Mouse (Mus musculus) urinary bladder, postnatal 4 days (tissue): ENCODE results near the gene Inpp4b.

ENCODE experiments used
- DNase-seq, 2 experiments: peaks; one replicate each; pipeline ENCODE4 v3.0.0; 2021 to 2022; ENCODE audit warnings: low spot score in 2 of 2

Gene Inpp4b

DNA sequence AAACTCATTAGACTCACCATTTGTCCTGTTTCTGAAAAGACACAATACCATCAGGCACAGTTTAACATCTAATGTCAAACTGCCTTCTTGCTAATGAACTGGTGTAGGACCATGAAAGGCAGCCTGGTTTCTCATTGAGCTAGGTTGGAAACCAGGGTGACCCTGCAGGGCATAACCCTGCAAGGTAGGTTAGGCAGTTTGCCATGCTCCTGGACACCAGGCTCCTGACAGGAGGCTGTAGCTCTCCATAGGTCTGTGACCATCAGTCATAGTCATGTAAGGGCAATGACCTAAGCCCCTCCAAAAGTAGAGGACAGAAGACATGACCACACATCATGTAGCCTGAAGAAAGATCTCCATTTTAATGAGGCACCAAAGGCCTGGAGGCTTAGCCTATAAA lies 491.5 kb downstream of the Inpp4b start:
- DNase-seq, result no peak

DNA sequence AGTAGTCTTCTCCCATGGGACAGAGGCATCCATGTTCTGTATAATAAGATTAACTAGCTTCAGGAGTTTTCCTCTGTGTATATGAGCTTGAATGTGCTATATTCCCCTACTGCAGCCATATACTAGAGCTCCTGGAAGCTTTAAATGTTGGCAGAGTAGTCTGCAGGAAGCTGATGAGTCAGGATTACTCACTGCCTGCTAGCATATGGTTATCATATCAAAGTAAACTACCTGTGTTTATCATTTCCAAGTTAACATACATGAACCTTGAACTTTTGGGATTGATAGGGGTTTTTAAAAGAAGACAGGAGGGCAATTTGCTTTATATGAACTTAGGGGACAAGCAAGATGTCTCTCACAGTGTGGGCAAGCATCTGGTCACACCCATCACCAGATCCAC lies 498.2 kb downstream of the Inpp4b start:
- DNase-seq, result no peak

DNA sequence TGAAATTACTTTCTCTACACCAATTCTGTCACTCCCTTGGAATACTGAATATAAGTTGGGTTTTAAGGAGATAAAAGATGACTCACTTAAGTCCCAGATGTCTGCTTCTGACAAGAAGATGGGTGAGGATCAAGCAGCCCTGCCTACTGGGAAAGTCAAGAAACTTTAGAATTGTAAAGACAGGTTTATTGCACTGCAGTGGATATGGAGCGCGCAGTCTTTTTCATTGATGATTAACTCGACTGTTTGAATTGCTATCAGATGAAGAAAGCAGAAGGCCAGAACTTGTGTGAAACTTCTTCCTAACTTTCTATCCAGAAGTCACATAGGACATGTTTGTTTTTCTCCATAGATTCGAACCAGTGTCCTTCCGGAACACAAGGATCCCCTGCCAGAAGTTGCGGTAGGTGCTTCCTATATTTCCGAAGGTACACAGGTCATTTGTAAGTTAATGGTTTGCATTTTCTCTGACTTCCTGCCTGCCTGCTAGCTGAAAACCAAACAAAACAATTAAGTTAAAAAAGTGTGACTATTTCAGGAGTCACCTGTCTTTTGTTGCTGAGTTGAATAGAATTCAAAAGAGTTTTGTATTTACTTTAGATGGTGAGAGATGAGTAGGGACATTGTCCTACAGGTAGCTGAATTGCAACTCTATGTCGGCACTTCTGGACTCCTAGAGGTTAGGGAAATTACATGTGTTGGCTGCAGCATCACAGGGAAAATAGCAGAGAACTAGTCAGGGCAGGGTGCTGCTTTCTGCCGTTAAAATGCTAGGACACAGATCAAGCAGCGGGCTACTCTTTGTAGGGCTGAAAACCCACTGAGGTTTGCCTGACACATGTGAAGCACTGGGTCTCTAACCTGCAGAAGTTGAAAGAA lies 502.0 kb downstream of the Inpp4b start:
- no peak for DNase-seq

DNA sequence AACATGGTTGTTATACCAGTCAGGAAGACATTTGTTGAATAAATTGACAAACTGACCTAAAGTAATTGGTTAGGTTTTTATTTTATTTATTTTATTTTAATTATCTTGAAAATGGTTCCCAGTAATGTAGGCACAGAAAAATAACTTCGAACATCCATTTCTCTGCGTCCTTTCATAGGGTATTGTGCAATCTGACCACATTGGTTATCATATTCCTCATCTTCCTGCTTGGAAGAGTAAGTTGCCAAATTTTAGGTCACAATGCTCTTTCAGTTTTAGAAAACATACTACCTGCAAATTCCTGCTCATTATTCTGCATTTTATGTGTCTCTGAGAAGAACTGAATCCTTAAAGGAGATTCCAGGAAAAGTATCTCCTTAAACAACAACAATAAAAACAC lies 505.6 kb downstream of the Inpp4b start:
- no peak for DNase-seq

DNA sequence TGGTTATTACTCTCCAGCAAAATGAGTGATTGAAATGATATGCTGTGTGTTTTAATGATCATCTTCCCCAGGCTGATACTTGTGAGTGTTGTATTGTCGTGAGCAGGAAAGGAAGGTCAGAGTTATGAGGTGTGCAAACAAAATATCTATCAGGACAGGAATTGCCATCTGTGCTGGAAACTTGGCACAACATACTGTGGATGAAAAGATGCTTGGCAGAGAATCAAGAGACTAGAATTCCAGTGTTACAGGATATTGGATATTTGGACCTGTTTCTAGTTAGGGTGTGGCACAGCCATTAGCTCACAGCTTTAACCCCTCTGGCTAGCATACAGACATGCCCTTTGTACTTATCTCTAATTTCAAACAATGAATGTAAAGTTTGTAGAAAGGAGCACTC lies 507.6 kb downstream of the Inpp4b start:
- no peak for DNase-seq

DNA sequence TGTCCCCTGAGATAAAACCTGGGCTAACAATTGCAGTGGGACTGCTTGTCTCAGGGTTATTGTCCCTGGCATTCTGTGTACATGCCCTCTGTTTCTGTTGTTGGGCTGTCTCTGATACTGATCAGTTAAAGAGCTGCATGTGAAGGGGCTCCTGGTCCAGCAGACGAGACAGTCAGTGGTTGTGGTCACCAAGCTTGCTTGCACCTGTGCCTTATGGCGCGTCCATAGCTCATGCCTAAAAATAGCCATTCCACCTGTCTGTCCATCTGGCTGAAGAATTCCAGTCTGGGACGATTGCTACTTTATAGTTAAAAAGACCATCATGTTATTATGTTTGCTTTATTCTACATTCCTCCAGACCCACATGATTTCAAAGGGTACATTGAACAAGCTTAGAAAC lies 510.8 kb downstream of the Inpp4b start:
- no peak for DNase-seq

DNA sequence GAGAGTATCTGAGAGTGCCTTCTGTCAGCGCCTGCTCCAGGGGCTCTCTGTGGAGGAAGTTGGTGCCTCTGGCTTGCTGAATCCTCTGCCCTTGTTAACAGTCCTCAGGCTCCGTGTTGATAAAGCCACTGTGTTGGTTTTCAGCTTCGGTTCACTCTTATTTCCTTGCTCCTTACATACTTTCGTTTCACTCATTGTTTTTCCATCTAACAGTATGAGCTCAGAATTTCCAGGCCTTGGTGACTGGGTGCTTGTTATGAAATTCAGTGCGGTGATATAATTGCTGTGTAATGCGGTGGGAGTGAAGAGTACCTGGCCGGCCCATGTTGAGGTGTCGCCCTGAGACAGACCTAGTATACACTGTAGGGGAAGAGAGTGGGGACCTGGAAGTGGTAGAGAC lies 512.2 kb downstream of the Inpp4b start:
- no peak for DNase-seq

DNA sequence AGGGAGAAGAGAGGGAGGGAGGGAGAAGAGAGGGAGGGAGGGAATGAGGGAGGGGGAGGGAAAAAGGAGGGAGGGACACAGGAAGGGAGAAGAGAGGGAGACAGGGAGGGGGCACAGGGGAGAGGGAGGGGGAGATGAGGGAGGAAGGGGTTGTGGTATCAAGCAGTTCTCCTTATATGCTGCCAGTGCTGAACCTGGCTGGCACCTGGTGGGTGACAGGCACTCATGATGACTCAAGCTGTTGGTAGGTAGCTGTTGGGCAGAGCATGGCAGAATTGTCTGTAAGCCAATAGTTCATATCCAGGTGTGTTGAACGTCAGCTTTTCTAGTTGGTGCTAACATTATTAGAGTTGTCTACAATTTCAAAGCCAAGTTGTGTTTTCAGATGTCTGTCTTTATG lies 512.7 kb downstream of the Inpp4b start:
- no peak for DNase-seq

DNA sequence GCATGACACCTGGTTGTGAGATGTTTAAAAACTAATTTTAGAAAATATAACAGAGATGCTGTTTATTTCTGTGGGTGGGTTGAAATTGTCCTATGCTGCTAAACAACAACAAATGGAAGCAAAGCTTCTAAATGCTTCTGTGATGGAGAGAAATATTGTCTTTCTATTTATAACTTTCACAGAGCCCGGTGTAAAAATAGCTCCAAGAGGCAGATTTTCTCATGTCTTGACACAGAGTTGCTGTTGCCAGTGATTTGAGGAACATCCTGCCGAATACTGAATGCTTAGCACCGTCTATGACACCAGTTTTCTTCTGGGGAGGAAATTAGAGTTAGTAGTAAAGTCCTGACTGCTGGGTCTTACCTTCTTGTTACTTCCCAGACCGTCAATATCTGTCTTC lies 513.8 kb downstream of the Inpp4b start:
- DNase-seq, result no peak

DNA sequence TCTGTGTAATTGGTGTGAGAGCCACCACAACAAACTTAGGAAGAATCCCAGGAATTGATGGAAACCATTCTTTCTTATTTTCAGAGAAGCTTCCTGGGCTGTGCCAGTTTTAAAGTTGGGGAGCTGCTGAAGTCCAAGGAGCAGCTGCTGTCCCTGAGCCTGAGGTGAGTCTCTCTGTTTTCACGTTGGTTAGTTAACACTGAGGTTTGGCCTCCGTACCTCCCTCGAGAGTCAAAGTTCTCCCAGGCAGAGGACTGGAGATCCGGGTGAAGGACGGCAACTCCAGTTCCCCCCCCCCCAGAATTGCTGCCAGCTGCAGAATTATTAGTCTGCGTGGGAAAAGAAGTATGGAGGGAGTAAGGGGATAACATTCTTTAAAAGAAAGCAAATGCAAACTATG lies 514.3 kb downstream of the Inpp4b start:
- DNase-seq, result no peak

DNA sequence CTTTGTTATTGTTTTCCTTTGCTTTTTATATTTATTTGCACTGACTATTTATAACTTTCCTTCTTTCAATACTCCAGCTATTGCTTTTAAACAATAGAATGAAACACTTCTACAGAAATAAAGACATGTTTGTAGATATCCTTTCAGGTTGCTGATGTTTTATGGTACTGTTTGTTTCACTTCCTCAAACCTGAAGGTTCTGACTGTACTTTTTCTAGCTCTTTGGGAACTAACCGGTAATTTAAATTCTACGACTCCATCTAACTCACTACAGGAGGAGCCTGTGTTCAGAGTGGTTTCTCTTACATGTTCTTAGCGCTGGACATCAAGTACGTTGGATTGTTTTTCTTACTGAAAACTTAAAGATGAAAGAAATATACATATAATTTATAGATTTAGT lies 516.0 kb downstream of the Inpp4b start:
- DNase-seq, result no peak

DNA sequence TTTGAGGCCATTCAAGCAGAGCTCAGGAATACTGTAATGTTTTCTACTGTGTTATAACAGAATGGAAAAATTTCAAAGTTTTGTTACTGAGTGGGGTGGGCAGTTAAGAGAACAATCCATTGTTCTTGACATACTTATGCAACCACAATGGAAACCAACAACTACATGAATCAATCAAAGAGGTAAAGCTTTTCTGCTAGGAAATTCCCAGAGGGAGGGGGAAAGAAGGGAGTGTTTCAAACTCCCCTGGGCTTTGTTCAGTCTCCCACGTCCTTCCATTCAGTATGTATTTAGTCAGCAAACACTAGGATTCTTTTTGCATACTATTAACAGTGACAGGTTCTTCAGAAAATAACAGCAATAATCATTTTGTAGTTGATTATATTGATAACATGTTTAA lies 517.4 kb downstream of the Inpp4b start:
- DNase-seq, result no peak

DNA sequence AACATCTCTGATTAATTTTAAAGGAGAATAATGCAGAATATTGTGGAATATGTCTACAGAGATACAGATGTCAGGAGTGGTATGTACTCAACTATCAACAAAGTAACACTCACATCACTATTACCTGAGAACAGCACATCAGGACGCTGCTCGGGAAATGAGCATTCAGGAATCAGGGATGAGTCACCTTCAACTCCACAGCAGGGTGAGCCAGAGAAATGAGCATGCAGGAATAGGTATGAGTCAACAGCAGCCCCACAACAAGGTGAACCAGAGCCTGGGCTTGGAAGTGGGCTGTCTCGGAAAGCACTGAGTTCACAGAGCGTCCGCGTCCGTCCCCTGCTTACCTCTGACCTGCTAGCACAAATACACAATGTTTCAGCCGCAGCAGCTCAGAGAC lies 519.0 kb downstream of the Inpp4b start:
- no peak for DNase-seq

DNA sequence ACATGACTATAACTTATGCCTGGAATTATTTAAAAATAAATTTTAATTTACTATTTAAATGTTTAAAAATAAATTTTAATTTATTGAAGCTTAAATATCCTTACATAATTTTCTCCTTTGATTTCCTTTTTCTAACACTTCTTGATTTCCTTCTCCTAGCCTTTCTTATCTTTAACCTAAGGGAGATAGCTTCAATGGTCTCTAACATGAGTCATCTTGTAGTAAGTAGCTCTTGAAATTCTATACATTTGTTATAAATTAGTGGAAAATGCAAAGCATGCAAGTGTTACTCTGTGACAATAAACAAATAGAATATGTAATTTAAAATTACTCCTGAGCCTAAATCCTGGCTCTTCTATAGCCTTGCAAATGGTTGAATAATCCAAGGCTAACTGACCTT lies 520.4 kb downstream of the Inpp4b start:
- DNase-seq, result no peak

DNA sequence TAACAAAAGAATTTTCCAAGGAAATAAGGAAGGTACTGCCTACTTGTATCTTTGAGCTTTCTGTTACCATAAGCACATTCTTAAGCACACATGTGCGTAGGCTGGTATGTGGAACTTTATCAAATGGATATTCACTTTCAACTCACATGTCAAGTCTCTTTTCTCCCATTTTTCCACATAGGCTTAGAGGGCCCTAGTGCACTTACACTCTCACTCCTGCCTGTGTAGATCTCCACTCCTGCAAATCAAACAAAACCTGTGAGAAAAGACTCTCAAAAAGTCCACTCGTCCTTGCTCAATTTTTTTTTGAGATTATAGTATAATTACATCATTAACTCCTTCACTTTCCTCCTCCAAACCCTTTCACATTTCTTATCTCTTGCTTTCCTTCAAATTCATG lies 522.0 kb downstream of the Inpp4b start:
- no peak for DNase-seq

DNA sequence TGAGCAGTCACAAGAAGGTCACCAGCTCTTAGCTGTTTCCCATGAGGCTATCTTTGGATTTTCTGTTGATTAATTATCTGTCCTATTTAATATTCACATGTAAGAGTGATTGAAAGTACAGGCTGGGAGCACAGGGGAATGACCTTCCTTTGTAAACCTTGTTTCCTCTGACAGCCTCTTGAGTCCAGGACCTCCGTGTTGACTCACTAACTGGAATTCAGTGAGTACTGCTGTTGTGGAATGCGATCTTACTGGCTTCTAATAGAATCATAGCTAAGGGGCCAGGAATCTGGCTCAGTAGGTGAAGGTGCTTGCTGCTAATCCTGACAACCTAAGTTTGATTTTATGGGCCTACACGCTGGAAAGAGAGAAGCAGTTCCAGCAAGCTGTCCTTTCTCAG lies 523.3 kb downstream of the Inpp4b start:
- no peak for DNase-seq

DNA sequence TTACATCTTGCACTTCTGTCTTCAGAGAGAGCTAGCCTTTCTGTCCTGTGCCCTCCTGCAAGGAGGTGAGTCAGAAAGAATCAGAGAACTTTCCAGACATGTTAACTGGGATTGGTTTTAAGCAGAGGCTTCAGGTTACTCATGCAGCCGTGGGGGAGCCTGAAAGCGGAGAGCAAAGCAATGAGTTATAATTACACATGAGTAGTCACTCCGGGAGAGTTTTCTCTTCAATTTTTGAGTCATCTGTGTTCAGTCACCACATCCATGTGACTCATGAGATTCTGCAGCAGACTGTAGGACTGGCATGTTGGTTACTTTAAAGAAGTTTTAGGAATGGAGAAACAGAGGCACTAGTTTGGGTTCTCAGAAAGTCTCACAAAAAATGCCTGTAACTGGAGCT lies 524.7 kb downstream of the Inpp4b start:
- DNase-seq, result no peak

DNA sequence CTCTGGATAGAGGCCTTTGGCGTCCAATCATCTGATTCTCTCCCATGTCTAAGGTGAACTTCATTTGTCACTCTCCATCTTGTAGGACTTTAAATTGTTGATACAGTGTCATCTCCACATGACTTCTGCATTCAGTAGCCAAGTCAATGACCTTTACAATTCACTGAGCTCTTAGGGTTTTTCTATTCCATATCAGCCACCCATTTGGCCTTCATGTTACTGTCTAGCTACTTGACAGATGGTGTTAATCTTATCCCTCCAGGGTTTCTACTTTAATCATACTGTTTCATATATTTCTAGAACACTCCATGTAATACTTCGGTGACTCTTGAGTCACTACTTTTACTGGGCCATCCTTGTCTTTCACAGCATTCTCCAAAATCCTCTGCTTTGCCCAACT lies 528.1 kb downstream of the Inpp4b start:
- no peak for DNase-seq

DNA sequence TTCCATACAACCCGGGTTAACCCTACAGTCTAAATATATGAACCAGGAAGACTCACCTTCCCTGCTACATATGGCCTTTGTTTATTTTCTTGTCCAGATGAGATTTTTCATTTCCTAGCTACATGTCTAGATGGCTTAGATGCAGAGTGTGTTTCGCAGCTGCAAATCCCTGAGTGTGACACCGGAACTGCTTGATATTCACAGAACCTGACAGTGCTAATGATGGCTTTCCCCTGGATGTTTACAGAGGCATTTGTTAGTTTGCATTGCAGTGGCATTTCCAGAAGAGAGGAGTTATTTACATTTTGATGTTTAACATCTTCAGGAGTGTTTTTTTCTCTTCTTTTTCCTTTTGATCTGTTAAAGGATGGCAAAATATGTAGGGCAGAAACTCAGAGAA lies 537.7 kb downstream of the Inpp4b start:
- DNase-seq, result no peak

DNA sequence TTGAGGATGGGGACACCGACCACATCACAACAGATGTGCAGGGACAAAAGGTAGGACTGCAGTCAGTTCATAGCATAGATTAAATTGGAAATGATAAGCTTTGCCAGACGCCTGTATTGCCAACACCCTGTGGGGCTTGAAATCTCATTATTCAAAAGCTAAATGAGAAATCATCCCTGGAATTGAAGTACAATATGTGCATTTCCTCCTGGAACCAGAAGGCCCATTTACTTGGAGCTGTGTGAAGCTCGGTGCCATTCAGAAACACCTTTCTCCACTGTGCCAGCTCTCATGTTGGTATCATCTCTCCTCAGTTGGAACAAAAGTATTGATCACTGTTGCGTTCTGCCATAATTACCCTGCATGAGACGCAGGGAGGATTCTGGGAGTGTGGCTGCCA lies 541.8 kb downstream of the Inpp4b start:
- no peak for DNase-seq

DNA sequence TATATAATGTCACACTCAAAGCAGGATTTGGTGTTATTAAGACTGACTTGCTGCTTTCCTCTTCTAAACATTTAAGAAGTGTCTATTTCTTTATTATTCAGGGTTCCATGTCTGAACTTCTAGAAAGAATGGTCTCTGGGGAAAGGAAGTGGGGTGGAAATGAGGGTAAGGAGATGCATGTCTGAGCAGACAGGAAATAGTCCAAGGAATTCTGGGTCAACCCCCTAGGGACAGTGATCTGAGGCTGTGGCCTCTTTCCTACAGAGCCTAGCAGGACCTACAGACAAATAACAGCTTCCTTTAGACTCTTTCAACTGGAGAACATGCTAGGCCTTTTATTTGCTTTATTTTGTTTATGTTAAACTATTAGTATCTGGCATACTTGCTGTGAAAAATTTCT lies 546.5 kb downstream of the Inpp4b start:
- no peak for DNase-seq

DNA sequence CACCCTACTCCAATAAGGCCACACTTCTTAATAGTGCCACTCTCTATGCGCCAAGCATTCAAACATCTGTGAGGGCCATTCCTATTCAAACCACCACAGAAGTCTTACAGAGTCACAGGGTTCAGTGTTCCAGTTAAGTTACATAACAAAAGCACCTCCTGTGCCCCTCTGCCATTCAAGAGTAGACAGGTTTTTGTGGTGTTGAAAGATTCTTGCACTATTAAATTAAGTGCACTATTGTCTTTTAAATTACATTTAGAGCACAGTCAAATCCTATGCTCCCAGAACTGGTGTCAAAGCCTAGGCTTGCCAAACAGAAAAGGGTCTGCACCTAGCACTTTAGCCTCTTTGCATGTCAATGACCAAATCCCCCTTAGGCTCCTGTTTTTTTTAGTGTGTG lies 550.9 kb downstream of the Inpp4b start:
- no peak for DNase-seq

DNA sequence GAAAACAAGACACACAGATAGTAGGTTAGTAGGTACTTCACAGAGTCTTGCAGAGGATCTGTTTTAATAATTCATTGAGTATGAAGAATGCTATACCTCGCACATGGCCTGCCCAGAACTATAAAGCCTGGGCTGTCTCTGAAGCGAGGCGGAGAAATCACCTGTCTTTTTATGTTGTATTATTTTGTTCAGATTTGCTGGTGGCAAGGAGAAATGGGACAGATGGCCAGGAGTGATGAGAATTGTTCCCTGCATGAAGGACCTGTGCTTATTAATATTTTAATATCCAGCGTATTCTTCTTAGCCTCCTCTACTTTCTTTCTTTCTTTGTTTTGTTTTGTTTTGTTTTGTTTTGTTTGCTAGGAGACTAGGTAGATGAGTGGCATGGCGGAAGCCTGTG lies 604.5 kb downstream of the Inpp4b start:
- no peak for DNase-seq

DNA sequence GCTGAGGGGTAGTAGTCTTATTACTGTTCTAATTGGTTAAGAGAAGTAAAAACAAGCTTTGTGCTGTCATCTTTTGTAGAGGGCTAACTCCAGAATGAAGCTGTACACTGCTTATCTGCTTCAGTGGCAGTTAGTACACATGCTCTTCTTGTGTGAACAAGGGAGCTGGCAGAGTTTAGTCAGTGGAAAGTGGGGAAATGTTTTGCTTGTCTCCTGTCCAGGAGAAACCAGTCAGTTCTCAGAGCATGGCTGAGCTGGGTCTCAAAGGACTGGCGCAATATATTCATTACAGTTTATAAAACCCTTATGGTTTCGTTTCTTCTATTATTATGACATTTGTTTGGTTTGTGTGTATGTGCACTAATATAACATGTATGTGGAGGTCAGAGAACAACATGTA lies 610.7 kb downstream of the Inpp4b start:
- no peak for DNase-seq
